Mouse (Mus musculus) MEL (cell line): ENCODE measurements at regions not wholly inside any gene's neighbourhood (a gene's known extent, or its start where the extent isn't known, plus 50 kb on each side); places are given as distances from the start of the nearest gene placed in this dataset.

Experiments
- GATA1 ChIP-seq: IDR thresholded peaks from 2 replicates; pipeline ENCODE4 v1.6.1; 2011; ENCODE audit warnings: low read depth, low read length, improper control_type of control experiment
- MEF2A ChIP-seq: IDR thresholded peaks from 2 replicates; pipeline ENCODE4 v1.6.1; 2014; ENCODE audit warnings: low read depth, mild to moderate bottlenecking, inconsistent platforms, low read length, improper control_type of control experiment; ENCODE audit not compliant: poor library complexity, insufficient replicate concordance, severe bottlenecking; ENCODE audit errors: extremely low read depth

DNA sequence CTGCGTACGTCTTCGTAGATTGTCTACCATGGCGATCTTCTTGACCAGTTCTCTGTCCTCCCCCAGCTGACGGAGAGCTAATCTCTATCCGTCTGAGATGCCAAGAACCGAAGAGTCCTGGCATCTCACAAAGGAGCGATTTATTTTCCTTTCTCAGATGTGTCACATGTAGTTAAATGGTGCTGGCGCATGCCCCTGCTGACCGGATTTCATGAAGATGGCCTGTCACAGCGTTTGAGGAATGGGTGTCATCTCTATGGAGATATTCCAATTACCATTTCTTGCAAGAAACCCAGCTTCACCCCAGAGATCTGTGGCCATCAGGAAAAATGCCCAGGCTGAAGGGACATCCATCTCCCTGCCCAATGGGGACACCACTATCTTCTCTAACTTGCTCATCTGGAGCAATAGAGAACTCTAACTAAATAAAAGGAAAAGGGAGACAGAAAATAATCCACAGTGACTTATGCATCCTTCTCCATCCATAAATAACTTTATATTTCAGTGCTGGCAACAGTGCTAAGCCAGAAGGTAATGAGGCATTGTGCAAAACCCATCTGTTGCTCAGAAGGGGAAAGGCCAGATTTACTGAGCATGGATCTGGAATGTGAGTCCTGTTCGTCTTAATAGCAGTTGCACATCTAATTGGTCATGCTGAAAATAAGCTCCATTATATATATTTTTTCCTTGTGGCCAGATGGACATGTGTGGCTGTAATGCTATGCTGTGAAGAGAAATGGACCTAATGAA is 300.2 kb upstream of the Tgfbr2 start:
- TF ChIP-seq MEF2A (no peak), GATA1 (no peak)
